Mouse (Mus musculus) neural tube, postnatal 0 days (tissue): Measurements from ENCODE around the gene Olfr1101. TPM values are rescaled to one million over a fixed set of nuclear protein-coding genes. Genes with fewer than 3 reads are reported as not detected.

Experiments
- polyA plus RNA-seq: library from polyadenylated mRNA; unstranded; fragments of >200 nt; fragmentation: Nextera tagmentation; extraction: Ambion mirVana; gene quantifications from 2 replicates; pipeline ENCODE4 v1.2.1, GENCODE M21; 2015

Gene Olfr1101
- not detected in 2 replicates for polyA plus RNA-seq

DNA sequence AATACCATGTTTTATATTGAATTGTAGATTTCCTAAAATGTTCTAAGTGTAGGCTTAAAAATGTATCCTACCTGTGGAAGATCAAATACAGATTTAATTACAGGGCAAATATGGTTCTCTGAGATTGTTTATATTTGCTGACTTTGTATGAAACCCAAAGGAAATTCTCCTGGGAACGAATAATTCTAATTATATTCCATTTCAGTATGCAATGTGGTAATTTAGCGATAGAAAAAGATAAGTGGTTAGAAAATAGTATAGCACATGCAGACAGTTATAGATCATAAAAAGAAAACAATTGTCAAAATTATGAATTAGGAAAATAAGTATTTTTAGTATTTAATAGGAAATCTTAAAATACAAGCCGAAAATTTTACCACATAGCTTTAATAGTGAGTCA is at the start of gene Olfr1101:
Olfr1101 (minus strand) TSS at position 101 of the 400 bp plus-strand sequence.

DNA sequence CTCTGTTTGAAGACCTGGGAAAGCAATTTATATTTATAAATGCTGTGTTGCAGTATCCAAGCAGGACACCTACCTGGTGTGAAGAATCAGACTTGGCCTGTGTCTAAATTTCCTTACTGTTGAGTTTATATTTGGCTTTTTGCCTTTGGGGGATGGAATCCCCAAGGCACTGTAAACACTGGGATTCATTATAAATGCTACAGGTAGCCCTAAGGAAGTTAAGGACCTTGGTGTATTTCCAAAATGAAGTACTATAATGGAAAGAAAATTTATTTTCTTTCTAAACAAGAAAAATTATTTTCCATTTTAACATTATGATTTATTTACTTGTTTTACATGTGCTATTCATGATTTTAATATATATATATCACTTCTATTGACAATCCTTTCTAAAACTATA is 45.4 kb upstream of the Olfr1101 start, which contains the start of gene Olfr1105:
Olfr1105 (minus strand) TSS at position 101 of the 400 bp plus-strand sequence.

DNA sequence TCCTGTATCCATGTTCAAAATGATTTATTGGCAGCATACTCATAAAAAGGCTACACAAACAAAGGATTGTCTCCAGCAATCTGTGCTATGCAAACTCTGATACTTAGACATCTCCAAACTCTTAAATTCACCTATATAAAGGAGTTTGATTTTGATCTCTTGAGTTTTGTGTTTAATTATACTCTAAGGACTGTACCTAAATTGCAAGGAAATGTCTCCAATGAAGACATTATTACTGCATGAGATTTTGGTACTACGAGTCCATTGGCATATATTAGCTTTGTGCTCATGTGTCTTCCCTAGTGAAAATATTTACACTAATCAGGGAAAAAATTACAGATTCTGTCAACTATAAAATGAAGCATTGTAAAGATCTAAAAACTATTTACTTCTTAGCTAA is 36.0 kb upstream of the Olfr1101 start, which contains the start of gene Olfr1104:
Olfr1104 (minus strand) TSS at position 101 of the 400 bp plus-strand sequence.

DNA sequence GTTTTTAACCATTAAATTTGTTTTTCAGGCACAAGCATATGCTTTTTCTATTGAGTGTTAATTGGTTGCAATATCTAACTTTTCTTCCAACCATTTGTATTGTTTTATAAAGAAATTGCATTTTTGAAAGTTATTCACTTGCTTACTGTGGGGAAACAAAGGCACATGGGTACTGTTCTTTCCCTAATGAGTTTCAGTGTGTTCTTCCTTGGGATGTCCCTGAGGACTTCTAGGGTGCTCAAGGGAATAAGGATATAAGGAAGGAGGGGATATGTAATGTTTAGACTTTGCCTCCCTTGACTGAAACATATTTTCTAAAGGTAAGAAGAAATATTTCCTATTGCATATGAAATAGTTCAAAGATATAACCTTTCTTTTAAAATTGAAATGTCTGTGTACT is 7.1 kb upstream of the Olfr1101 start, which contains the start of gene Olfr1102:
Olfr1102 (plus strand) TSS at position 301 of the 400 bp plus-strand sequence.

DNA sequence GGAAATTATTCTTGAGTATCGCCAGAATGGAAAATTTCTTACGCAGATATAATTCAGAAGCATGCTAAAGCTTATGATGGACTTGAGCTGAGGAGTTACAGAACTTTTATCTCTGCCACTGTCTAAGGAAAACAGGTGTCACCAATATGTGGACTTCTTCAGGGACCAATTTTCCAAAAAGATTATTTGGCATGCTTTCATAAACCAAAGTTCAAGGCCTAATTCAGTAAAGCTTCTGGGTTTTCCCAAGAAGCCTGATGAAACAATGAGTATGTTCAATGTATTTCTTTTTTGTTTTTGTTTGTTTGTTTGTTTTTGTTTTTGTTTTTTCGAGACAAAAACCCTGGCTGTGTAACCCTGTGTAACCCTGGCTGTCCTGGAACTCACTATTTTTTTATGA is 11.2 kb downstream of the Olfr1101 start, which contains the start of gene Olfr1100:
Olfr1100 (minus strand) TSS at position 101 of the 400 bp plus-strand sequence.

DNA sequence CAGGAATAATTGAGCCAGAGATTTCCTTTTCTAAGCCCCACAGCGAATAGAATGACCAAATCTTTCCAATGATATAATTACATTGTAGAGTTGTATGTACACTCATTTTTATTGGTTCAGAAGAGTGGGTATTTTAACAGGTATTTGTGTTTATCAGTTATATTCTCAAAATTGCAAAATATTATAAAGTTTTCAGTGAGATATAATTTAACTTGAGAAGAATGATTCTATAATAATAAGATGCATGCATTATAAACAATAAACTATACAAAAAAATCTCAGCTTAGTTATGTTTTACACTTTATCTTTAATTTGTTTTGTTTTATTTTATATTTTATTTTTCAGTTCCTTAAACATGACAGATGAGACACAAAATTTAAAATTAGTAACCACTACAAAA is 30.4 kb downstream of the Olfr1101 start, which contains the start of gene Olfr1099:
Olfr1099 (minus strand) TSS at position 101 of the 400 bp plus-strand sequence.

Other genes with a start within 250 kb of the Olfr1101 start
- gene Olfr1090, start 232.2 kb downstream of the Olfr1101 start, polyA plus RNA-seq = not detected in 2 replicates
- not detected in 2 replicates for gene Olfr1093, start 208.7 kb downstream of the Olfr1101 start, polyA plus RNA-seq
- not detected in 2 replicates for gene Olfr141, start 181.2 kb downstream of the Olfr1101 start, polyA plus RNA-seq
- gene Olfr1094, start 166.6 kb downstream of the Olfr1101 start, polyA plus RNA-seq = not detected in 2 replicates
- gene Olfr1095, start 139.5 kb downstream of the Olfr1101 start, polyA plus RNA-seq = not detected in 2 replicates
- gene Gm13723, start 116.4 kb downstream of the Olfr1101 start, polyA plus RNA-seq = not detected in 2 replicates
- not detected in 2 replicates for gene Olfr1097, start 99.0 kb downstream of the Olfr1101 start, polyA plus RNA-seq
- not detected in 2 replicates for gene Olfr1098, start 66.7 kb downstream of the Olfr1101 start, polyA plus RNA-seq
- gene Olfr1099, start 30.5 kb downstream of the Olfr1101 start, polyA plus RNA-seq = not detected in 2 replicates
- gene Olfr1100, start 11.3 kb downstream of the Olfr1101 start, polyA plus RNA-seq = not detected in 2 replicates
- gene Olfr1102, start 7.2 kb upstream of the Olfr1101 start, polyA plus RNA-seq = not detected in 2 replicates
- gene Olfr1104, start 35.9 kb upstream of the Olfr1101 start, polyA plus RNA-seq = not detected in 2 replicates
- not detected in 2 replicates for gene Olfr1105, start 45.3 kb upstream of the Olfr1101 start, polyA plus RNA-seq
- not detected in 2 replicates for gene Olfr1106, start 61.1 kb upstream of the Olfr1101 start, polyA plus RNA-seq
- gene Olfr1107, start 84.6 kb upstream of the Olfr1101 start, polyA plus RNA-seq = not detected in 2 replicates
- gene Olfr1109, start 104.8 kb upstream of the Olfr1101 start, polyA plus RNA-seq = not detected in 2 replicates
- not detected in 2 replicates for gene Olfr259, start 123.3 kb upstream of the Olfr1101 start, polyA plus RNA-seq
- not detected in 2 replicates for gene Olfr1110, start 149.1 kb upstream of the Olfr1101 start, polyA plus RNA-seq
- gene Olfr1111, start 161.4 kb upstream of the Olfr1101 start, polyA plus RNA-seq = not detected in 2 replicates
- not detected in 2 replicates for gene Olfr1112, start 196.6 kb upstream of the Olfr1101 start, polyA plus RNA-seq
- not detected in 2 replicates for gene Olfr1113, start 217.7 kb upstream of the Olfr1101 start, polyA plus RNA-seq